Mouse (Mus musculus) heart, postnatal 0 days (tissue): ENCODE measurements at regions not wholly inside any gene's neighbourhood (a gene's known extent, or its start where the extent isn't known, plus 50 kb on each side); places are given as distances from the start of the nearest gene placed in this dataset.

Experiments used
- CTCF ChIP-seq: IDR thresholded peaks from 2 replicates; pipeline ENCODE4 v1.5.1; 2016; ENCODE audit warnings: antibody characterized with exemption, control low read depth, low read depth
- EP300 ChIP-seq: IDR thresholded peaks from 2 replicates; pipeline ENCODE4 v1.6.1; 2016; ENCODE audit warnings: antibody characterized with exemption, low read depth

GRCm38 (mm10) chr2:17850741-17851140 is 119.5 kb upstream of the Nebl start:
- TF ChIP-seq CTCF (no peak), EP300 (no peak)
